Mouse (Mus musculus): ENCODE measurements at regions not wholly inside any gene's neighbourhood (a gene's known extent, or its start where the extent isn't known, plus 50 kb on each side); places are given as distances from the start of the nearest gene placed in this dataset.

GRCm38 (mm10) chr12:96106254-96106653, 414.2 kb downstream of the Flrt2 start:
- TF ChIP-seq CTCF (IDR thresholded peaks at IDR 0.05; ENCODE audit: low read depth) (no peak), EP300 (IDR thresholded peaks at IDR 0.05; ENCODE audit: low read depth) (no peak)
